Mouse (Mus musculus) heart, embryonic 10.5 days (tissue): ENCODE results near the gene Cox20. TPM values are rescaled to one million over a fixed set of nuclear protein-coding genes. Genes with fewer than 3 reads are reported as not detected.

Source experiments
- DNase-seq: peaks from one replicate; pipeline ENCODE4 v3.0.0-alpha.2; 2017; ENCODE audit warnings: low spot score
- H3K27ac ChIP-seq: fragments of 300-500 bp; sonication (generic); 2 replicates; pipeline ENCODE4 v1.5.1; 2016; ENCODE audit warnings: mild to moderate bottlenecking
- H3K27me3 ChIP-seq: fragments of 300-500 bp; sonication (generic); 2 replicates; pipeline ENCODE4 v1.6.1; 2016; ENCODE audit warnings: mild to moderate bottlenecking; ENCODE audit not compliant: poor library complexity, insufficient read depth, severe bottlenecking
- H3K36me3 ChIP-seq: fragments of 300-500 bp; sonication (generic); 2 replicates; pipeline ENCODE4 v1.6.1; 2016; ENCODE audit warnings: mild to moderate bottlenecking, moderate library complexity
- H3K4me1 ChIP-seq: fragments of 300-500 bp; sonication (generic); 2 replicates; pipeline ENCODE4 v1.6.1; 2016; ENCODE audit warnings: mild to moderate bottlenecking
- H3K4me3 ChIP-seq: fragments of 300-500 bp; sonication (generic); 2 replicates; pipeline ENCODE4 v1.5.1; 2016; ENCODE audit warnings: mild to moderate bottlenecking, moderate library complexity
- H3K9me3 ChIP-seq: fragments of 300-500 bp; sonication (generic); 2 replicates; pipeline ENCODE4 v1.6.1; 2016; ENCODE audit warnings: mild to moderate bottlenecking, moderate library complexity
- WGBS: fragments of 180-500 bp; shearing (Covaris S2); methylation state at CpG from one replicate; pipeline ENCODE4 v1.1.7; 2016; 5-methylcytosine and 5-hydroxymethylcytosine counted together
- polyA plus RNA-seq: library from polyadenylated mRNA; unstranded; fragments of >200 nt; fragmentation: Nextera tagmentation; extraction: Ambion mirVana; gene quantifications from 2 replicates; pipeline ENCODE4 v1.2.1, GENCODE M21; 2016

Gene Cox20
- polyA plus RNA-seq, 1 experiment from 2014 or later, result 112 TPM

DNA sequence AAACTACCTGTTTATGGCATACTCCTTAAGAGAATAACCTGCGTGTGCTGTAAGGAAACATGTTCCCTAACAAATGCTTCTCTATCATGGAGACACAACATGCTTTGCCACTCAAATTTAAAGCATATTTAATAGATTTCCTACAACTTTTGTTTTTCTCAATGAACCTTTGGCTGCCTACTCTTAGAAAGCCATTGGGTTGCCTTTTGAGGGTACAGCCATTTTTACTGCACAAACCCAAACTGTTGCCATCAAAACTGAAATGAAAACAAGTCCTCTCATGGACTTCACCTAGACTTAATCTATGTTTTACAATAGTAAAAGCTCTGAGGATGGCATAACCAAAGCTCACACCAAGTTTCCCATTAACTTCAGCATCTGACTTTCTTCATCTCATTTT, 5.6 kb downstream of the Cox20 start:
- no peaks in the 10 kb centered on the region for H3K9me3 ChIP-seq
- no peak overlapping the region for H3K27ac ChIP-seq
- H3K36me3 ChIP-seq, result peaks cover 90% of the 10 kb centered on the region
- 0 out of 2 replicates have a peak, but pooled peaks cover 9% of the 10 kb centered on the region for H3K4me1 ChIP-seq
- WGBS, result 92% methylated on average over 1 of the region's 1 CpGs
- DNase-seq, result no peak
- H3K27me3 ChIP-seq, result no peaks in the 10 kb centered on the region
- no peak overlapping the region for H3K4me3 ChIP-seq

DNA sequence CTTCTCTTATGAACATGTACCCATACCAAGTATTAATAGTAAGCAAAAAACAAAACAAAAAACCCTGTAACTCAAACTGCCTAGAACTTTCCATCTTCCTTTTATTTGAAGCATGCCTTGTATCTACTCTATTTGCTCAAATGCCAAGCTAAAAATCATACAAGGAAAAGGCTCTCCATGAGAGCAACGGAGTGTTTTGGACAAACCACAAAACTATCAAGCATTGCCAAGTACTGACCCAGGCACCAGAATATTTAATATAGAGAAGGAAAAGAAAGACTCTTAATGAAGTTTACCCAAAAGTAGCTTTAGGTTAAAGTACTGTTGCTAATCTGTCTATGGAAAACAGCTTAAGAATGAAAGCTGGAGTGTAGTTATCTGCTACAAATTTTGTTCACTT, 7.4 kb downstream of the Cox20 start:
- H3K9me3 ChIP-seq, result no peaks in the 10 kb centered on the region
- DNase-seq, result no peak
- no peak overlapping the region for H3K27ac ChIP-seq
- peaks cover 96% of the 10 kb centered on the region for H3K36me3 ChIP-seq
- 98% methylated on average over 1 of the region's 1 CpGs for WGBS
- H3K4me1 ChIP-seq, result no peaks in the 10 kb centered on the region
- H3K27me3 ChIP-seq, result no peaks in the 10 kb centered on the region
- no peak overlapping the region for H3K4me3 ChIP-seq

DNA sequence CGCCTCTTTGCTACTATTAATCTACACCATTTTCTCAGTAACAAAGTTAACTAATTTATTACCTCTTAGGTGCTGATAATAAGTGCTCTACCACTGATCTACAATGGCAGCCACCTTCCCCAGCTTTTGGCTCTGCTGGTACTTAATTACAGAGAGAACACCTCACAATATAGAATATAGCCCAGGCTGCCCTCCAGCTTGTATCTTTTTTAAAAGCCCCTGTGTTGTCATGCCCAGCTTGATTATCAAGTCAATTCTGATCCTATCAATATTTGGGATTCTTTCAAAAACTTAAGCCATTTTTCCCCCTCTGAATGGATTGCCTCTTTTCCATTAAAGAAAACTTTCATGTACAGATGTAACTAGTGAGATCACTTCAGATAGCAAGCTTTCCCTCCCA, 8.0 kb downstream of the Cox20 start:
- H3K36me3 ChIP-seq, result peaks cover 96% of the 10 kb centered on the region
- H3K4me3 ChIP-seq, result no peak overlapping the region
- H3K27me3 ChIP-seq, result no peaks in the 10 kb centered on the region
- H3K4me1 ChIP-seq, result no peaks in the 10 kb centered on the region
- 91% methylated on average over 1 of the region's 1 CpGs for WGBS
- no peaks in the 10 kb centered on the region for H3K9me3 ChIP-seq
- DNase-seq, result no peak
- H3K27ac ChIP-seq, result no peak overlapping the region

DNA sequence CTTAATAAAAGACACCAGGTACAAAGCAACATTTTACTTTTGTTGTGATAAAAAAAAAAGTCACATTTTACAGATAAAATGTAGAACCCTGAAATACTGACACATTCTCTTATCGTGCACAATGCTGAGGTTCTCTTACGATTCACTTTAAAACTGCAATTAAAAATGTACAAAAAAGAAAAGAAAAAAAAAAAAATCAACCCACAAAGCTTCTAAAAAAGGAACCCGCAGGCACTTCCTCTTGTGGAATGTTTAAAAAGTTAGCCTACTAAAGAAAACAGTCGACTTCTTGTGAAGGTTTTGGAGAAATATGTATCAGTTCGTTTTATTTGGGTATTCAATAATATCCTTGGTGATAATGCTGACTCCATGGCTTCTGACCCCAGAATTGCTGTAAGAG, 10.1 kb downstream of the Cox20 start:
- Histone ChIP-seq H3K4me3 (no peak overlapping the region), H3K36me3 (peaks cover 96% of the 10 kb centered on the region), H3K4me1 (peaks cover 2% of the 10 kb centered on the region; the same call in 1 of the 2 replicates), H3K9me3 (no peaks in the 10 kb centered on the region), H3K27me3 (no peaks in the 10 kb centered on the region), H3K27ac (no peak overlapping the region)
- 86% methylated on average over 5 of the region's 5 CpGs for WGBS
- no peak for DNase-seq

DNA sequence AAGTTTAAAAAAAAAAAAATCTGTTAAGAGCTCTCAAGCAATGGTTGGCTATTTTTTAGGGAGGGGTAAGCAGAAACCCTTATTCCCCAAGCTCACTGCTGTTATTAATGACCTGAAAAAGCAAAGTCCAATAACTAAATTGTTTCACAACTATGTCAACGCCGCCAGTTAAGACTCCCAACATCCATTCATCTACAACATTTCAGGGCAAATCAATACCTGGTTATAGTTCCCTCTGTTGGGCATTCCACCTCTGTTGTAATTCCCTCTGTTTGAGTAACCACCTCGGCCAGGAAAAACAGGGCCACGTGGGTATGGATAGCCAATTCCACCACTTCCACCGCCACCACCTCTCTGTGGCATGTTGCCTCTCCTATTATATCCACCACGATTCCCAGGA, 11.0 kb downstream of the Cox20 start:
- WGBS, result 83% methylated on average over 6 of the region's 6 CpGs
- Histone ChIP-seq H3K9me3 (no peaks in the 10 kb centered on the region), H3K4me1 (peaks cover 6% of the 10 kb centered on the region; the same call in 1 of the 2 replicates), H3K27me3 (no peaks in the 10 kb centered on the region), H3K36me3 (peaks cover 98% of the 10 kb centered on the region), H3K27ac (no peak overlapping the region), H3K4me3 (no peak overlapping the region)
- DNase-seq, result no peak

DNA sequence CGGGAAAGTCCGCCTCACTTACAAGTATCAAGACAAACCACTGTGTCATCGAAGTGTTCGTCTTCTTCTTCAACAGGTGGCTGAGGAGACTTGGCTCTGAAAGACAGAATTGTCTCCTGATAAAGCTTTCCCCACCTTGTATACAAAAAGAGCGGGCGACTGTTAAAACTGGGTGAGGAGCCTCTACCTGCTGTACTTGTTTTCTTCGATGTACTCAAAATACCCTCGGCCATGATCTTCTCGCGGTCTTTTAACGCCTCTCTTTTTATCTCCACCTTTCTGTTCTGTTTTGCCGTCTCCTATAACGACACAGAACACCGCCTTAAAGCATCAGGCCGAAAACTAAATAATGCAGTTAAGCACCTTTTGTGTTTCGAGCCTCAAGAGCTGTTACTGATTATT, 16.9 kb downstream of the Cox20 start:
- Histone ChIP-seq H3K4me3 (peak overlapping the region; percentile 100), H3K36me3 (peaks cover 50% of the 10 kb centered on the region), H3K4me1 (peaks cover 10% of the 10 kb centered on the region), H3K27me3 (no peaks in the 10 kb centered on the region), H3K27ac (peak overlapping the region; percentile 100), H3K9me3 (no peaks in the 10 kb centered on the region)
- WGBS, result 0% methylated on average over 16 of the region's 16 CpGs
- no peak for DNase-seq

DNA sequence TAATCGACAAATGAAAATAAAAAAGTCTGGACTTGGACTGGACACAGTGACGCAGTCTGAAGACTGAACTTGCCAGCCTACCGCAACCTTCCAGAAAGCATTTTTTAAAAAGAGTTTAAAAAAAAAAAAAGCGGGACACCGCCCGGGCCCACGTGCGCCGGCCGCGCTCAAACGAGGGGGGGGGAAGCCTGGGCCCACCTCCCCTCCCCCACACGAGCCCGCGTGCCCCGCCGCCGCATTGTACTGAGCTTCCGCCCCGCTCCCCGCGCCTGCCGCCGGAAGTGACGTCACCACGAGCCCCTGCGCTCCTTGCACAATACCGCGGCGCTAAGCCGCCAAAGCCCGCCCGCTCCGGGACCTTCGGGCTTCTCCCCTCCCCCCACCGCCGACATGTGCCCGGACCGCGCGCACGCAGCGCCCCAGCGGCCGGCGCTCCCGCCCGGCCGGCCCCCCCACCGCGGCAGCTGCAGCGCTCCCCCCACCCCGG, 17.4 kb downstream of the Cox20 start:
- H3K36me3 ChIP-seq, result peaks cover 45% of the 10 kb centered on the region
- H3K27me3 ChIP-seq, result no peaks in the 10 kb centered on the region
- peak overlapping the region; percentile 100 for H3K4me3 ChIP-seq
- H3K27ac ChIP-seq, result peak overlapping the region; percentile 100
- DNase-seq, result peak; percentile 96
- no peaks in the 10 kb centered on the region for H3K9me3 ChIP-seq
- 1% methylated on average over 50 of the region's 53 CpGs for WGBS
- H3K4me1 ChIP-seq, result peaks cover 10% of the 10 kb centered on the region

DNA sequence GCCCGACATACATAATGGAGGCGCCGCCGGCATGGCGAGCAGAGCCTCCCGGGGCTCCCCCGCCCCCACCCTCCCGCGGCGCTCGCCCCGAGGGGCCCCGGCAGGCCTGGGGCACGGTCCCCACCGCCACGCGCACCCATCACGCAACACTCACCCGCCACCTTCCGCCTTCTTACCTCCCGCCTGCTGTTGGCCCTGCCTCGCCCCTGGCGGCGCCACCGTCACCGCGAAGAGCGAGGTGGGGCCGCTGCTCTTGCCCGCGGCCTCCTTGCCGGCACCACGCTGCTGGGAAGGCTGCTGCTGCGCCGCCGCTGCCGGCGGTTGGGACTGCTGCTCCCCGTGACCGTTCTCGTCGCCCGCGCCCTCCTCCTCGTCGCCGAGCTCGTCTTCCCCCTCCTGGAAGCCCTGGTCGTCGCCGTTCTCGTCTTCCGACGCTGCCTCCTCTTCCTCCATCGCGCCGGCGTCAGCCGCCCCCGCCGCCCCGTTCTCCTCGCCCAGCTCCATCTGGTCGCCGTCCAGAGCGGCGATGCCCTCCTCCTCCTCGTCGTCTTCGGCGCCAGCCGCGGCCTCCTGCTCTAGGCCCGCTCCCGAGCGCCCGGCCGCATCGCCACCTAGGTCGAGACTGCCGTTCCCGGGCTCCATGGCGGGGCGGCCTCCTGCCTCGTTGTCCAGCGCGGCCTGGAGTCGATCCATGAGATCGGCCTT, 18.0 kb downstream of the Cox20 start:
- Histone ChIP-seq H3K9me3 (no peaks in the 10 kb centered on the region), H3K27ac (peak overlapping the region; percentile 100), H3K4me3 (peak overlapping the region; percentile 100), H3K4me1 (peaks cover 10% of the 10 kb centered on the region), H3K36me3 (peaks cover 39% of the 10 kb centered on the region), H3K27me3 (no peaks in the 10 kb centered on the region)
- WGBS, result under 1% methylated on average over 88 of the region's 89 CpGs
- DNase-seq, result no peak

DNA sequence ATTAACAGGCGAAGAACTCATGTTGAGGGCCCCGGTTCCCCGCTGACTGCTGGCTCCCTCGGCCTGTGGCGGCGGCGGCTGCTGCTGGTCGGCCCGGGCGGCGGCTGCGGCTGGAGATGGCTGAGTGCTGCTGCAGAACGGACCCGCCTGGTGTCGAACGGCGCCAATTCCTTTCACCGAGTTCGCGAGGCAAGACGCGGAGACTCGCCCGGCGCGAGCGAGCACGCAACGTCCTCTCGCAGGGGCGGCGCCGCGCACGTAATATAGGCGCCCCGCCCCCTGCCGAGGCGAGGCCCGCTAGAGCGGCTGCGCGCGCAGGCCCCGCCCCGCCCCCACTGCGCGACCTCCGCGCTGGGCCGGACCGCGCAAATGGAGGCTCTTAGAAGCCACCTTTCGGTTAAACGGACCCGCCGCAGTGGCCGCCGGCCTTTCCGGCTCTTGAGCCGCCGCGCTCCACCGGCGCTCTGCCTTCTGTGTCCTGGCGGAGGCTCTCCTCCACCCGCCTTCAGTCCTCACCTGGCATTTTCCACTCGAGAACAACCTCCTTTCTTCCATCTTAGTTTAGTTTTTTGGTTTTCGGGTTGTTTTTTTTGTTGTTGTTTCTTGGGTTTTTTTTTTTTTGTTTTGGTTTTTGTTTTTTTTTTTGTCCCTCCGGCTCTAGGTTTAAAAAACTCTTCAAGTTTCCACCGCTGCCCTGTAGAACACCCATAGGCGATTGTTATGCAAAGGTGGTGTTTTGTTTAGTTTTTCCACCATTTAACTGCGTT, 18.8 kb downstream of the Cox20 start, which contains the start of gene Hnrnpu:
Hnrnpu (minus strand) TSS at position 247 of the 767 bp plus-strand sequence.
- WGBS, result under 1% methylated on average over 72 of the region's 73 CpGs

DNA sequence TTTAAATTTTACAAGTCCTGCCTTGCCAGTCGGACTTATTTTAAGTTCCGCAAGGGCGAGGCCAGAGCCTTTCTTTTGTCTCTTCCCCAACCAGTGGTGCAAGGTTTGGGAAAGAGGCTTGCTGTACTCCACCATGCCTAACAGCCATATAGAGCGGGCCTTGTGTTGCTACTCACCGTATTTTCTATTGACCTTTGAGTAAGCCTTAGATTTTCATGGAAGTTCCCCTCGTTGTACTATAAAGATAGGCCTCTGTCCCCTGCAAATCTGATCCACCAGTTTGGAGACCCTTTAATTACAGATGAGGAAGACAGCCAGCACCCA, 19.4 kb downstream of the Cox20 start:
- H3K27ac ChIP-seq, result peak overlapping the region; percentile 100
- no peaks in the 10 kb centered on the region for H3K27me3 ChIP-seq
- peaks cover 10% of the 10 kb centered on the region for H3K4me1 ChIP-seq
- WGBS, result 12% methylated on average over 6 of the region's 6 CpGs
- no peak for DNase-seq
- H3K4me3 ChIP-seq, result peak overlapping the region; percentile 100
- peaks cover 26% of the 10 kb centered on the region for H3K36me3 ChIP-seq
- no peaks in the 10 kb centered on the region for H3K9me3 ChIP-seq

More for the DNA sequence above, 18.8 kb downstream of the Cox20 start, which contains the start of gene Hnrnpu:
- H3K27ac ChIP-seq, result peak within 1 kb of the TSS; percentile 100
- peaks cover 10% of the 10 kb centered on the region for H3K4me1 ChIP-seq
- DNase-seq, result peak; percentile 96
- no peaks in the 10 kb centered on the region for H3K27me3 ChIP-seq
- H3K4me3 ChIP-seq, result peak within 1 kb of the TSS; percentile 100
- no peaks in the 10 kb centered on the region for H3K9me3 ChIP-seq
- H3K36me3 ChIP-seq, result peaks cover 31% of the 10 kb centered on the region

DNA sequence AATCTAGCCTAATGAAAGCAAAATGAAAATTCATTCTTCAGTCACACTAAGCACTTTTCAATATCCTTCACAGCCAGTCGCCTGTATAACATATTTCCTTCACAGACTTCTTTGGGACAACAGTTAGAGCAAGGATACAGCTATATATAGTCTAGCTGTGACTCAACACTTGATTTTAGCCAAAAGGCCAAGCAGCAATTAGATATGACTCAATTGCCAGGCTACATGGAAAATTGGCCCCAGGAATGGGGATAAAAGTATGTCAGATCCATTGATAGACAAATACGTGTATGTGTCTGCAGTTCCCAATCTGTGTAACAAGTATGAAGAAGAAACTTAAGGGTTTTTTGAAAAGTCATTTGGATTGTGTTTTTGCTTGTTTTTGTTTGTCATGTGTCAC, 21.3 kb downstream of the Cox20 start:
- H3K27me3 ChIP-seq, result no peaks in the 10 kb centered on the region

DNA sequence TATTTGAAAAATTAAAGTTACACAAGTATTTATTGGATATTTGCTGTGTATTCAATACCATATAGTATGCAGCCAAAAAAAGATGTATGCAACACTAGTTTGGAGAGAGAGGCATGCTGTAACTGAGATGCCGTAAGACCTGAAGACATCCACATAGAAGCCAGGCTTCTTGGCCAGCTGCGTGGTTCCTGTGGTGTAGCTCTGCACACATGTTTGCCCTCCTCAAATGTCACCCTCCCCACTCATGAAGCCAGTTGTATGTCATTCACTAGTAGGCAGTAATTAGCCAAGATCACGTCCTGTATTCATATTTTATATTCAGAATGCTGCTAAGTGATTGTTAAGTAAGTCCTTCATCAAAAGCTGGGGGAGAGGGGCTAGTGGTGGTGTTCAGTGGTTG, 22.5 kb downstream of the Cox20 start:
- 79% methylated on average over 3 of the region's 3 CpGs for WGBS
- no peaks in the 10 kb centered on the region for H3K27me3 ChIP-seq
- no peak overlapping the region for H3K27ac ChIP-seq
- DNase-seq, result no peak
- H3K9me3 ChIP-seq, result no peaks in the 10 kb centered on the region
- H3K36me3 ChIP-seq, result no peaks in the 10 kb centered on the region
- H3K4me3 ChIP-seq, result no peak overlapping the region
- H3K4me1 ChIP-seq, result peaks cover 4% of the 10 kb centered on the region; the same call in 1 of the 2 replicates

More for the DNA sequence above, 21.3 kb downstream of the Cox20 start:
- no peak for DNase-seq
- H3K4me1 ChIP-seq, result peaks cover 4% of the 10 kb centered on the region; the same call in 1 of the 2 replicates
- no peak overlapping the region for H3K4me3 ChIP-seq
- H3K36me3 ChIP-seq, result peaks cover 7% of the 10 kb centered on the region
- H3K27ac ChIP-seq, result no peak overlapping the region
- H3K9me3 ChIP-seq, result no peaks in the 10 kb centered on the region
- 76% methylated on average over 2 of the region's 2 CpGs for WGBS

DNA sequence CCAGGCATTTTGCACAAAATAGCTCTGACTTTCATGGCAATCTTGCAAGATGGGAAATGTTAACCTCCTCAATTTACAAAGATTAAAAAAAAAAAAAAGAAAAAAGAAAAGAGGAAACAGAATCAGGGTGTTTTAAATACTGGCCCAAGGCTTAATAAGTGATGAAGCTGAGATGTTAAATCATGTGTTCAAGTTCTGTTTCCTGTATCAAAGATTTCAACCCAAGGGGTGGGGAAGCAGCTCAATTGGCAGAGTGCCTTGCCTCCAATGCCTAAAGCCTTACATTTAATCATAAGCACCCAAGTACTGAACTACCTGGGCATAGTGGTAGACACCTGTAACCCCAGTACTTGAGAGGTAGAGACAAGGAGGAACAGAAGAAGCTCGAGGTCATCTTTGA, 23.1 kb downstream of the Cox20 start:
- H3K9me3 ChIP-seq, result no peaks in the 10 kb centered on the region
- no peak for DNase-seq
- no peaks in the 10 kb centered on the region for H3K27me3 ChIP-seq
- 70% methylated on average over 1 of the region's 1 CpGs for WGBS
- H3K4me3 ChIP-seq, result no peak overlapping the region
- no peaks in the 10 kb centered on the region for H3K36me3 ChIP-seq
- peaks cover 4% of the 10 kb centered on the region; the same call in 1 of the 2 replicates for H3K4me1 ChIP-seq
- H3K27ac ChIP-seq, result no peak overlapping the region
